Mouse (Mus musculus) liver, embryonic 14.5 days (tissue): ENCODE data around the gene Fryl.
A peak's percentile ranks its signal among the peaks of the same experiment; 100 is the strongest.

Experiments
- CTCF ChIP-seq: IDR thresholded peaks from 2 replicates; pipeline ENCODE4 v1.5.1; 2016; ENCODE audit warnings: antibody characterized with exemption, low read depth, control low read depth
- EP300 ChIP-seq: IDR thresholded peaks from 2 replicates; pipeline ENCODE4 v1.6.1; 2016; ENCODE audit warnings: antibody characterized with exemption, low read depth

DNA sequence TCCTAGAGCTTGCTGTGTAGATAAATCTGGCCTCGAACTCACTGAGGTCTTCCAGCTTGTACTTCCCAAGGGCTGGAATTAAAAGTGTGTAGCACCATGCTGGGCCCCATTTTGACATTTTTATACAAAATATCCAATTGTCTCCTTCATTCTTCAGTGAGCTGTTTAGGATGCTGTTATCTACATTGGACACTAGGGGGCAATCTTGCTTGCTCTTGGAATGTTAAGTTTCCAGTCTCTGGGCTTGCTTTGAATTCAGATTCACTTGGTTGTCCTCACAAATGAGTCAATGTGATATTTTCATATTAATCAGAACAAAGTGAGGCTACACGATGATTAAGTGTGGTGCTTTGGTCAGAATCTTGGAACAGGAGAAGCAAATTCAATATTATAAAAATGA lies 272.3 kb downstream of the Fryl start:
- TF ChIP-seq CTCF (peak; percentile 77), EP300 (no peak)
